Mouse (Mus musculus) embryo, embryonic 11.5 days (tissue): ENCODE results near the gene Ginm1.
"Not testable (repeated sequence)": the region's sequence is repeated elsewhere in the genome, so short reads cannot be mapped to it uniquely, and the experiment has no call there.

Experiments used
- DNase-seq: peaks from one replicate; pipeline ENCODE4 v3.0.0-alpha.2; 2012; ENCODE audit warnings: low read depth, low spot score

The Ginm1 gene

DNA sequence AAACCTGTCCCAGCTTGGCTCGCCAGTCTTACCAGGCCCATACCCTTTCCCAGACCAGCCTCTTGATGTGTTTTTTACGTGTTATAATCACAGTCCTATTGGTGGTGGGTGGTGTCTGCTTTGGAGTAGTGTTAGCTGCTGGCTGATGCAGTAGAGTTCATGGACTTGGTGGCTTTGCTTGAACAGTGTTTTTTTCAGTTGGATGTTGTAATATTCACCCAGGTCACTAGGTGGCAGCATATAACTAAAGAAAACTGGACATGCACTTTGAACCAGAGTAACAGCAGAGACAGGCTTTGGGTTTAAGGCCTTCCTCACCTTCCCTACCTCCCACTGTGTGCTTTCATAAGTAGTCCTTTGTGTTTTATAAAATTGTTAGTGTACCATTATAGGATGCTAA is 17.3 kb upstream of the Ginm1 start:
- peak; percentile 59 for DNase-seq

DNA sequence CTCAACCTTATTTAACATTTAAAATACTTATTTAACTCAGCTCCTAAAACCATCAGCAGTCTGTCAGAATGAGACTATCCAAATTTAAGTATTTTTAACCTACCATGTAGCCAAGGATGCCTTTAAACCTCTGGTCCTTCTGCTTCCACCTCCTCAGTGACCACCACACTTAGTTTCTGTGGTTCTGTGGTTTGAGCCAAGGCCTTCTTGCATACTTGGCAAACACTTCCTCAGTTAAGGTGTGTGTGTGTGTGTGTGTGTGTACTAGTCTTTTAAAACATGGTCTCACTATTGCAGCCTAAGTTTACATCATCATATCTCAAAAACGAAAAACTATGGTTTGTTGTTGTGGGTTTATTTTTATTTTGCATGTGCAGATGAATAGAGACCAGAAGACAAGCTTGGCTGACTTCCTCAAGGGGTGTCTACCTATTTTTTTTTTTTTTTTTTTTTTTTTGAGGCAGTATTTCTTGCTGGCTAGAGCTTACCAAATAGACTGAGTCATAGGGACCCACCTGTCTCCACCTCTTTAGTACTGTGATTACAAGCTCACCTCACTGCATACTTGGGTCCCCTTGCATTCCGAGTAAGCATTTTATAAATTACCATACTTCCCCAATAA is 10.0 kb upstream of the Ginm1 start:
- DNase-seq, result no peak

DNA sequence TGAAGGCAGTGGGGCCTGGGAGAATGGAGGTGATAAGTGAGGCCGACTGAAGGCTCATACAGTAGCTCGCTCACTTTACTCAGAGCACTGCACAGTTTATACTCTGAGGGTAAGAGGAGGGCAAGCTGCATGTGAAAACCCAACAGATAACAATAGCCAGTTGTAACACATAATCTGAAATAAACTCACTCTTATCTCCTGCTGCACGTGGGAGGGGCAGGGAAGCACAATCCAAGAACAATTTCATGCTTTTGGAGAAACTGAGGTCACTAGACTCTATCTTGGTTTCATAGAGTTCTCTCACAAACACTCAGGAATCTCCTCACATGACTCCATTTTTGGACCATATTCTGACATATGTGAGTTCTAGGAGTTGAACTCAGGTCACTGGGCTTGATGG is 8.6 kb upstream of the Ginm1 start:
- no peak for DNase-seq

DNA sequence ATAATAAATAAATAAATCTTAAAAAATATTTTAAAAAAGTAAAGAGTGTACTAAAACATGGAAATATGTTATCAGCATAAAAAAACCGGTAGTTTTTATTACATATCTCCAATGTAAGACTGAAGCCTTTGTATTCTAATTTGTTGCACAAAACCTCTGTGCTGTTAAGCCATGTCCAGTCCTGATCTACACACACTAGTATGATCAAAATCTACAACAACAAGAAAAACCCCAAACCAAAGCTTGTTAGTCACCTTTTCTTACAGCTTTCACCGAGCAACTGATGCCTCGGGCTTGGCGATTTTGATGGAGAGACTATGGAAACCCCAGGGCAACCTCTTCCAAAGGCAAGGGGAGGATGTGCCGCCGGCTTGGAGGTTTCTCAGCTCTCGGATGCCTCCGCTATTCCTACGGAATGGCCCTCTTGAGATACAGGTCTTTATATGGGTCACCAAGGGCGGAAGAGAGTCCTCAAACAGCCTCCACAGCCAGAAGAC is 322 bp downstream of the Ginm1 start:
- no peak for DNase-seq

DNA sequence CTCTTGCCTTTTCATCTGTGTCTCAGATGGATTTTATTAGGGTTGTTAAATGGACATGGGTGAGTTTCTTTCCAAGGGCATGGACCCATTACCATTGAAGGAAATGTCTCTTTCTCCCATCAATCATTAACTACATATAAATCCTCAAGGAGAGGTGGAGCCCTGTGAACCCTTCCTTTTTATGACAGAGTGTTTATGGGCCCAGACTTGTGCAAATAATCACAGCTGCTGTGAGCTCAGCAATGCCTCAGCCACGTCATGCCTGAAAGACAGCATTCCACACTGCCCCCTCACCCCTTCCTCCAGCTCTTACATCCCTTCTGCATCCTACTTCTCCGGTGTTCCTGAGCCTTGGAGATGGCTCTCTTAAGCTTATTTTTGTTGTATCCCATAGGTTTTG is 5.3 kb downstream of the Ginm1 start:
- DNase-seq, result no peak

DNA sequence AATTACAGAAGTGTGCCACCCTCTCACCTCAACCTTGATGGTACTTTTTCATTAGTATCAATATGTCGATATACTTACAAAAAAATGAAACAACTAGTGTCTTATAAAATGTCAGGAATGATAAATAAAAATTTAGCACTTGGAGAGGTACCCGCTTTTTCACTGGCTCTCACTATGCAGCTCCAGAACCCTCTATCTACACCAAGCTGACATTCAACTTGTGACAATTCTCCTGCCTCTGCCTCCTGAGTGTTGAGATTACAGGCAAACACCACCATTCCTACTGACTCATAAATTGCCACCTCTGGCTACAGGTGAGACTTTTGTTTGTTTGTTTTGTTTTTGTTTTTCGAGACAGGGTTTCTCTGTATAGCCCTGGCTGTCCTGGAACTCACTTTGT is 11.4 kb downstream of the Ginm1 start:
- no peak for DNase-seq

DNA sequence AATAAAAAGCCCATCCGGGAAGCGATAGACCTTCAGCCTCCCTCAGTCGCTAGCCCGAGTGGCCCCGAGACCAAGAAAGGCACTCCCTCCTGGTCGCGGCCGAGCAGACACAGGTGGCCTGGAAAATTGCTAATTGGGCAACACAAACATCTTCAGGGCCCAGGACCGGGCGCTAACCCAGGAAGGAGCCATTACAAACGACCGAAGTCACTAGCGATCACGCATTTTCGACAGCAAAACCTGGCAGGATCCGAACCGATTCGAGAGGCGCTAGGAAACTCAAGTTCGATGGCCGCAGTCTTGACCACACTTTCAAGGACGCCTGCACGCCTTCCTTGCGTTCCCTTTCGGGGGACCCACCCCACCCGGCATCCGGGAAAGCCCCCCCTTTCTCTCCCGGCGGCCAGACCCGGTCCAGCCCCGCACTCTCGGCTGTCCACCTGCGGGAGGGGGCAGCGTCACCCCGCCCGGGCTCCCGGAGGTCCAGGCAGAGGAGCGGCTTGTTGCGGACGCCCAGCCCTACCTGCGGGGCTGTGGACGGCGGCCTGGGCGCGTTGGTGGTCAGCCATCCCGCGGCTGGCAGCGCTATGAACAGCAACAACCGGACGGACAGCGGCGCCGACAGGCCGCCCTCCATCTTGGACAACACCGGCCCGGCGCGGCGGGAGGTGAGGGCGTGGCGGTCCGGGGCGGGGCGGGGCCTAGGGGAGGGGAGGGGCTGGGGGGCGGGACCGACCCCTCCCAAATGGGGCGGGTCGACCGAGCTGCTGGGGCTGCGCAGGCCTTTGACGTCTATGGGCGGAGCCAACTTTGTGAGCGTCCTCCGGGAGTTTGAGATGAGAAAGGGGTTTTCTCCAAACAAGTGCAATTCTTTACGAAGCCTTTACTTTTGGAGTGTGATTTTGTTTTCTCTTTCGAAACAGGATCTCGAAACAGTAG is 12.1 kb downstream of the Ginm1 start:
- peak; percentile 81 for DNase-seq

DNA sequence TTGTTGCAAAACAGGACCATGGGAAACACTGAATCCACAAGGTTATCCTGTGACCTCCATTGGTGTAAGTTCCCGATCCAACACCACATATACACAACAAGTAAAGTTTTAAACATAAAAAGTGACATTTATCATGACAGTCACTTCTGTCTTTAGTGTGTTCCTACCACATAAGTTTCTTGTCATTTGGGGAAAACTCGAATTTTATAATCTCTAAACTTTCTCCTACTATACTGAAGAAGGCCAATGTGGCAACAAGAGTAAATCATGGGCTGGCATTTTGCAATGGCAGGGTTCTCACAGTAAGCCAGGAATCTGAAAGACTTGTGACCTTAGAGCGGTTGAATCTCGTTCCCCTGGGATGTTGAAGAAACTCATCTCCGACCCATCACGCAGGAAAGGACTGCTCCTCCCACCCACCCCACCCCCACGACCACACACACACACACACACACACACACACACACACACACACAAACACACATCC is 12.8 kb downstream of the Ginm1 start:
- DNase-seq, result peak; percentile 3

DNA sequence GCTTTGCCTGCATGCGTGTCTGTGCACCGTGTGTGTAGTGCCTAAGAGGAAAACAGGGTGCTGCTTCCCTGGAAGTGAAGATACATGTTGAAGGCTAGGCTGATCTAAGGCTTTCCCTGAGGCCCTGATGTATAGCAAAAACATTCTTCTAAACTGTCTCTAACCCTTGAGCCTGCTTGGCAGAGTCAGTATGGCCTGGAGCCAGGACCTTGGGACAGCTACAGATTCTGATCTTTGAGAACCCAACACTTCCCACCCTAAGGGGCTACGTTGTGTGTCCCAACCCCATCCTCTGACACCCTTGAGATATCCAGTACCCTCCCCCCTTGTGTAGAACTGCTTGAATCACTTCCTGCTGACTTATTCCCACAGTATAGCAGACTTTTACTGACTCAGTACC is 14.3 kb downstream of the Ginm1 start:
- DNase-seq, result no peak

DNA sequence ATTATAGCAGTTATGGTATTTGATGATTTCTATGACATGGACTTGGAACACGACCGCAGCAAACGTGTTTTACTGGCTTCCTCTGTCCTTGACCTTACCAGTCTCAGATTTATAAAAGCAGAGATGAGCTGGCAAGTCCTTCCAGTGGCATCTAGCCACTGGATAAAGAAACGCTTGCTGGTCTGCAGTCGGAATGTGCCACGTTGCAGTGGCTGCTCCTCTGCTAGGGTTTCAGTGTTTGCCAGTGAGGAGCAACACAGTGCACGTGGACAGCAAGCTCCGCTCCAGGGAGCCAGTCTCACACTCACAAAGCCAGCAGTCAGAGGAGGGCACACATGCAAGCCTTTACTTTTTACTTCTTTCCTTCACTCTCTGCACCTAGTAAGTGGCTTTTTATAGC is 17.2 kb downstream of the Ginm1 start:
- no peak for DNase-seq

DNA sequence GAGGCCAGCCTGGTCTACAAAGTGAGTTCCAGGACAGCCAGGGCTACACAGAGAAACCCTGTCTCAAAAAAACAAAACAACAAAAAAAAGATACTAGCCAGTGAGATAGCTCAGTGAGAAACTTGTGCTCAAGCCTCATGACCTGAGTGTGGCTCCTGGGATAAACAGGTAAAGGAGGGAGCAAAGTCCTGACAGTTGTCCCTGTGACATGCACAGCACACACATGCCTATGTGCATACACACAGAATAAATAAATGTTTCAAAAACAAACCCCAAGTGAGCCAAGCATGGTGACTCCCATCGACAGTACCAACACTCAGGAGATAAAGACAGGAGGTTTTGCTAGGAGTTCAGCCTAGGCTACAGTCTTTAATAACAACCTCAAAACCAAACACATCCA is 19.9 kb downstream of the Ginm1 start:
- DNase-seq, result no peak

DNA sequence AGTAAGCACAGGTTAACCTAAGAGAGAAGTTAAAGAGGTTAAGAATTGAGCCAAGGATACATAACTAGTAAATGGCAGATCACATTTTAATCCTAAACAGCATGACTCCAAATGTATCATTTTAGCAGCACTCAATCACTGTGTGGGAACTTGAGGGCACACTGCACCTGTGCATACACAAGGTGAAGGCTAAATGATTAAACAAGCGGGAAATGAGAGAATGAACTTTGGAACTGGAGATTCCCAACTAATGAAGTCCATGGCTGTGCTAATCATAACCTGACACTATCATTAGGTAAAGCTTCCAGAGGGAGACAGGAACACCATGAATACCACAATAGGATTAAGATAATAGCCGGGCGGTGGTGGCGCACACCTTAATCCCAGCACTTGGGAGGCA is 20.3 kb downstream of the Ginm1 start:
- no peak for DNase-seq

DNA sequence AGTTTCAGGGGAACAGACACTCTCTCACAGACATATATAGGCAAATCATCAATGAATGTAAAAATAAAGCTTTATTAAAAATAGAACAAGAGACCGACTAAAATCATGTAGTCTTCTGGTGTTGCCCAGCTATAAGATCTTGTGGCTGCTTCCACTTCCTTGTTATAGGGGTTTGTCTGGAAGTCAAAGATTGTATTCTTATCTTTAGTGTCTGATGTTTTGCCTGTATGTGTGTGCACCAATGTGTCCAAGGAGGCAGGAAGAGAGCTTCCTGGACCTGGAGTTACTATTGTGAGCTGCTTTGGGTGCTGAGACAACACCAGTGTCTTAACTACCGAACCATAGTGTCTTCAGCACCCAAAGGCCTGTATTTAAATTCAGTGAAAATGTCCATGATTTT is 35.1 kb downstream of the Ginm1 start:
- DNase-seq, result no peak

DNA sequence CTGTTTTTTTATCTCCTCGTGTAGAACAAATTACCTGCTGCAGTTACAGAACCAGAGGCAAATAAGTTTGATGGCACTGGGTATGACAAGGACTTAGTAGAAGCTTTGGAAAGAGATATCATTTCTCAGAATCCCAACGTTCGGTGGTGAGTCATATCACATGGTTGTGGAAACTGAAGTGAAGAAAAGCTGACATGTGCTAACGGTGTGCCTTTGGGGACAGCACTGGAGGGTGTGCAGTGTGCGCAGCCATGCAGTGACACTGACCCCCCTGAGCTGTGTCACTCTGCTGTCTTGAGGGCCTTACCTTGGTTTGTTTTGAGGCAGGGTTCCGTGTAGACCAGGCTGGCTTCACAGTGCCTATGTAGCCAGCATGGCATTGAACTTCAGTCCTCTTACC is 43.9 kb downstream of the Ginm1 start:
- DNase-seq, result no peak

DNA sequence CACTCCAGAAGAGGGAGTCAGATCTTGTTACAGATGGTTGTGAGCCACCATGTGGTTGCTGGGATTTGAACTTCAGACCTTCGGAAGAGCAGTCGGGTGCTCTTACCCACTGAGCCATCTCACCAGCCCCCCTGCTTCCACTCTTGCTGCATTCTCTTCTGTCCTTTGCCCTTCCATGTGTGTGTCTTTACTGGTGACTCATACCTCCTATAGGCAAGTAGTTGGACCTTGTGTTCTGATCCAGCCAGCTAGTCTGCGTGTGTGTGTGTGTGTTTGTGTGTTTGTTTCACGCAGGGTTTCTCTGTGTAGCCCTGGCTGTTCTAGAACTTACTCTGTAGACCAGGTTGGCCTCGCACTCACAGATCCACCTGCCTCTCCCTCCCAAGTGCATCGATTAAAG is 47.1 kb downstream of the Ginm1 start:
- not testable (repeated sequence) for DNase-seq

DNA sequence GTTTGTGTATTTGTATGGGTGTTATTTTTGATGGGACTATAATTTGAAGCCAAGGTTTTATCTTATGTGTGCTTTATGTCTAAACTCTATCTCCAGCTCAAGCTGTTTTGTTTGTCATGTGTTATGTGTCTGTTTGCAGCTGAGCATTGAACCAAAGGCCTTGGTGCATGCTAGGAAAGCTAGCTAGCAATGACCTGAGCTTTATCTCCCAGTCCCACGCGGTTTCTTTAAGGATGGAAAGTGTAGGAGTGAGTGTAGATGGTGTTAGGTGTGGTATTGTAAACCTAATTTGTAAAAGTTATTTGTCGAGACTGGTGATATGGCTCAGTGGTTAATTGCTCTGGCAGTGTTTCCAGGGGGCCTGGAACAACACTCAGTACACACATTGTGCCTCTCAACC is 54.7 kb downstream of the Ginm1 start:
- no peak for DNase-seq

DNA sequence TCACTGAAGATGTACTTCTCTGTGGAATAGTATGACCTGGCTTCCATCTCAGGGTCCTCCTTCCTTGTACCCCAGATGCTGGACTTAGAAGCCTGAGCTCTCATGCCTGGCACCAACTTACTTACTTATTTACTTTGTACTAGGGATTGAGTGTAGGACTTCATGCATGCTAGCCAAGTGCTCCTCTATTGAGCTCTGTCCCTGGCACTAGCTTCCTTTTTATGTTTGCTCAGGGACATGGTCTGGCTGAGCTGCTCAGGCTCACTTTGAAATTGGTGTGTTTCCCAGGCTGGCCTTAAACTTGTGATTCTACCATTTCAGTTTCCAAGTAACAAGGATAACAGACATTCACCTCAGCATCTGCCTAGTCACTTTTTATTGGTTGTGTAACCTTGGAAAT is 55.5 kb downstream of the Ginm1 start:
- DNase-seq, result no peak

DNA sequence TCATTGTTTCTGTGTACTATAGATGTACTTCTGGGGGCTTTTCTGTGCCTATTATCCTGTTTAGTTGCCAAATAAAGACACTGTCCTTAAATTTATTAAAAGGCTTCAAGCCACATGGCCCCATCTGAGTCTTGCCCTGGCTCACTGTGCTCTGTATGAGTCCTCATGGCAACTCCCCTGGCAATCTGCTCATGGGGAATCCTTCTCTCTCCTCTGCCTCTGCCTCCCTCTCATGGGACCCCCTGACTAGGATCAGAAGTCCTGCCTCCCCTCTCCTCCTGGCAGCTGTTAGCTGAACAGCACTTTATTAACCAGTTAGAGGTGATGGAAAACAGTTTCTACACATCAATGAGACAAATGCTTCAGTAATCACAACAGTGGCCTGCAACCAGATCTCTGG is 61.0 kb downstream of the Ginm1 start:
- DNase-seq, result no peak

DNA sequence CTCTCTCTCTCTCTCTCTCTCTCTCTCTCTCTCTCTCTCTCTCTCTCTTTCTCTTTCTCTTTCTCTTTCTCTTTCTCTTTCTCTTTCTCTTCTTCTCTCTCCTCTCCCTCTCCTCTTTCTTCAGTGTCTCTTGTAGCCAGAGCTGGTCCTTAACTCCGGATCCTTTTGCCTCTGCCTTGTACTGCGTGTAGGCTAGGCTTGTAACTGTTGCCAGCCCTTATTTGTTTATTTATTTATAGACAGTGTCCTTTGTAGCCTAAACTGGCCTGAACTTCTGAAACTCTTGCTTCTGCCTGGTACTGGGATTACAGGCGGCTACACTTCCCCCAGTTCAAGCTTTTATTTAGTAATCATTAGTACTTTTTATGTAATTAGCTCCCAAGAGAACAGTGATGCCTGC is 65.6 kb downstream of the Ginm1 start:
- no peak for DNase-seq

DNA sequence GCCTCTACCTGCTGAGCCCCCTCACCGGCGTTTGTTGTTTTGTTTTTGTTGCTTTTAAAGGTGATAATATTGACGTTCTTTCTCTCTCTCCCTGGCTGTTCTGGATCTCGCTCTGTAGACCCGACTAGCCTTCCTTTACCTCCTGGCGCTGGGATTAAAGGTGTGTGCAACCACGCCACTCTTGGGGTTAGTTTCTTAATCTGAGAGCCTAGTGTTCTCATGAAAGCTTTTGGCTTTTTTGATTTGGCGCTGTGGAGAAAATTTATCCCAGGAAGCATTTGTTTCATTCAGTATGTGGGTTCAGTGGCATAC is 66.2 kb downstream of the Ginm1 start:
- DNase-seq, result no peak

DNA sequence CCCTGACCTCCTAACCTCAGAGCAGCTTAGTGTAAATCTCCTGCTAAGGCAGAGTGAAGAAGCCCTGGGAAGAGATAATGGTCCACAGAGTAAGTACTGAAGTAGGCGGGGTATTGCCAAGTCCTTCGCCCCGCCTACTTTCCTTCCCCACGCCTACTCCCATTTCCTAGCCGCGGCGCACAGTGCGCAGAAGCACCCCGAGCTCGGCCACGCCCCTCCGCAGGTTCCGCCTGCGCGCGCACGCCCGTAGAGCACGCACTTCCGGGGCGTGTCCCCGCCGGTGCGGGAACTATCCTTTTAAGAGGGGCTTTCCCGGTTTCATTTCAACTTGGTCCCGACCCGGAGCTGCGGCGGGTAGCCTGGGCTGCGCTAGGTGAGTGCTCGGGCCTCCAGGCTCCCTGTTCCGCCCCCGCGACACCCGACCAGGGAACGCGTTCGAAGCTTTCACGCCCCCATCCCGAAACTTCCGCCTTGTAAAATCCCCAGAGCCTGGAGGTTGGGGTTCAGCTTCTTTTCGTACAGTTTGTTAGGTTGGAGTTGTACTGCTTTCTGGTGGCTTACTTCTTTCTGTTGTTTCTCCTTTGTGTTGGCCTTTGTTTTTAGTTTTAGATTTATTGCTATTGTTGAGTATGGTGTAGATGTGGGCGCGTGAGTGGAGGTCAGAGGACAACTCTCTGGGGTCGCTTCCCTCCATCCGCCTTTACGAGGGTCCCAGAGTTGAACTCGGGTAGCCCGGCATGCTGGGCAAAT is 66.7 kb downstream of the Ginm1 start, which contains the start of gene Katna1:
Gene Katna1, plus strand, starts transcription at position 250 of the 750 bp plus-strand sequence.
- DNase-seq, result peak; percentile 95
